Mouse (Mus musculus) brain, embryonic 14.5 days (tissue): ENCODE data around the gene Ttll11.

ENCODE experiments used
- CTCF ChIP-seq: fragments of 200-500 bp; IDR thresholded peaks from 2 replicates; pipeline ENCODE4 v1.5.1; 2012; ENCODE audit warnings: inconsistent platforms, mild to moderate bottlenecking, moderate library complexity, borderline replicate concordance; ENCODE audit not compliant: insufficient read depth, insufficient read length; ENCODE audit errors: extremely low read depth
- POLR2A ChIP-seq: fragments of 200-500 bp; IDR thresholded peaks from 2 replicates; pipeline ENCODE4 v1.6.1; 2012; ENCODE audit warnings: mild to moderate bottlenecking, inconsistent platforms, borderline replicate concordance; ENCODE audit not compliant: poor library complexity, insufficient read depth, insufficient read length, severe bottlenecking; ENCODE audit errors: extremely low read depth

DNA sequence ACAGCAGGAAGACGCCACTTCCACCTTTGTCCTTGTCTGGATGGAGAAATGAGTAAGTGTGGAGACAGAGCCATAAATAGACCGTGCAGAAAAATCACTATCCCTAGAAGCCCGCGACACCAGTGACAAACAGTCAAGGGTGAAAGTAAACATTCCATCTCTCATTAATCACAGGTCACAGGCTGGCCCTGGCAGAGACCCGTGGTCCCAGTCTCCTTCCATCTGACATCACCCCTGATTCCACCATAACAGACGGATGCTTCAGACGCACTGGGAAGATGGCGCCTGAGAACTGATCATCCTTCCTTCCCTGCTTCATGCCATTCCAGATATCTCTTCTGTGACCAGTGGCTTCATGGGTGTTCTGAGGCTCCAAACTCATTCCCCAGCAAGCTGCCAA is 215.4 kb downstream of the Ttll11 start:
- TF ChIP-seq CTCF (no peak), POLR2A (no peak)
